Mouse (Mus musculus): ENCODE measurements around the gene Mecom.

GRCm38 (mm10) chr3:30130495-30130894 is 417.3 kb downstream of the Mecom start:
- no peak for TF ChIP-seq CTCF (conservative IDR thresholded peaks at IDR 0.05; ENCODE audit: low read length)
- TF ChIP-seq NANOG (IDR thresholded peaks at IDR 0.05; ENCODE audit: borderline replicate concordance, low read length), result no peak

Data from E14TG2a.4 (cell line).